In the genomic region with DNA sequence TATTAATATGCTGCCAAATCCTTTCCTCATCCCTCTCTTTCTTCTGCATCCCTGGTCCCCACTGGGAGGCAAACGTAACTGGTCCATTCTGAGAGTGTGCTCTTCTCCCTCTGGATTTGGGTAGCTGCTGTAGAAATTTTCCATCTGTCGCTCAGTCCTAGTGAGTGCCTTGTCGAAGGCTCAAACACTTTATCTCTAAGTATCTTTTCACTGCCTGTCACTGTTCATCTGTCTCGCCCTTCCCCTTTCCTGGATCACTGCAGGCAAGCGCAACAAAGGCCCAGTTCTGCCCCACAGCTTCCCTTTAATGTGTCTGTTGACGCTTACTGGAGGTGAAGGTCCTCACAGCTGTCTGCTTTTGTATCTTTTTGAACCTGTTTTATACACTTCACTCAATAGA, we compare ENCODE assay signal across 16 mouse cellular contexts. TPM values are rescaled to one million over a fixed set of nuclear protein-coding genes. Genes with fewer than 3 reads are reported as not detected.
DNase-seq lines count a peak whose midpoint lies in the region; ATAC-seq and TF ChIP-seq lines count a peak whose summit lies in the region.
"Had no signal": no experiment of that assay in that cellular context is flagged by ENCODE, and none has a peak within 500 bp of the region (broad histone marks: within the 10 kb centered on the region; RNA-seq: fewer than 3 reads in every experiment).

No protein-coding gene starts in this region.

- no peak for TF ChIP-seq POLR2A in lung, adult 2 months (IDR thresholded peaks at IDR 0.05; ENCODE audit: borderline replicate concordance, extremely low read depth, low read depth, low read length)

- no peak overlapping the region for H3K27ac ChIP-seq in lung, embryonic 14.5 days (ENCODE audit: low read depth)
- H3K27ac ChIP-seq: hindbrain, embryonic 15.5 days; limb, embryonic 12.5 days had no signal

- no peaks in the 10 kb centered on the region for H3K9me3 ChIP-seq in lung, embryonic 14.5 days (ENCODE audit: low read depth, low read length)
- H3K9me3 ChIP-seq: hindbrain, embryonic 15.5 days; limb, embryonic 12.5 days had no signal

- no peak overlapping the region for H3K4me3 ChIP-seq in lung, embryonic 14.5 days (ENCODE audit: low read depth, low read length)
- no peak overlapping the region for H3K4me3 ChIP-seq in lung, adult 2 months (replicated peaks; ENCODE audit: extremely low read depth, low read depth, low read length)
- H3K4me3 ChIP-seq: erythroblast, embryonic 14.5 days; hindbrain, embryonic 15.5 days; limb, embryonic 12.5 days had no signal

- H3K9ac ChIP-seq in lung, embryonic 14.5 days: no peak overlapping the region
- H3K9ac ChIP-seq: hindbrain, embryonic 15.5 days; limb, embryonic 12.5 days had no signal

- no peaks in the 10 kb centered on the region for H3K4me1 ChIP-seq in lung, embryonic 14.5 days (ENCODE audit: insufficient read depth)
- no peaks in the 10 kb centered on the region; the same call in 1 of the 2 replicates for H3K4me1 ChIP-seq in lung, adult 2 months (ENCODE audit: control insufficient read depth, insufficient read depth, low read length)
- H3K4me1 ChIP-seq: hindbrain, embryonic 15.5 days; limb, embryonic 12.5 days had no signal

- H3K4me2 ChIP-seq in lung, embryonic 14.5 days: no peak overlapping the region
- H3K4me2 ChIP-seq: hindbrain, embryonic 15.5 days; limb, embryonic 12.5 days had no signal

- H3K36me3 ChIP-seq in lung, embryonic 14.5 days (ENCODE audit: insufficient read depth): peaks cover 91% of the 10 kb centered on the region

- no peaks in the 10 kb centered on the region for H3K27me3 ChIP-seq in lung, embryonic 14.5 days (ENCODE audit: insufficient read depth, low read length)
- H3K27me3 ChIP-seq: hindbrain, embryonic 15.5 days; limb, embryonic 12.5 days had no signal

- peak; percentile 88 for DNase-seq in heart, adult 11 months
- no peak for DNase-seq in heart, adult 8-10 months (ENCODE audit: low spot score)
- DNase-seq in lung, embryonic 14.5 days: peak; percentile 59
- DNase-seq in lung, adult 2 months: no peak
- peak; percentile 30 for DNase-seq in retina, postnatal 1 day
- no peak for DNase-seq in layer of hippocampus, postnatal 10 days (ENCODE audit: low spot score in 2 of 2)
- no peak for DNase-seq in right cerebral cortex, adult 2 months (ENCODE audit: low spot score in 2 of 2)
- DNase-seq: B cell, adult 2 months; cerebellum, postnatal 25 days; kidney, postnatal 10 days; right cerebral cortex, adult 18-20 months; thymus, postnatal 25 days had no signal

- peak; percentile 74 for ATAC-seq in lung, embryonic 14.5 days (ENCODE audit: insufficient read depth)
- peak; percentile 57; the same call in 1 of the 2 replicates for ATAC-seq in megakaryocyte, adult 5-6 weeks (ENCODE audit: poor library complexity, severe bottlenecking)

- 40% methylated on average over 6 of the region's 6 CpGs for WGBS in lung, embryonic 14.5 days
- 41% methylated on average over 6 of the region's 6 CpGs for WGBS in lung, adult 2 months

- TF ChIP-seq CTCF in lung, embryonic 14.5 days (IDR thresholded peaks at IDR 0.05; ENCODE audit: low read depth): no peak
- no peak for TF ChIP-seq CTCF in lung, adult 2 months (IDR thresholded peaks at IDR 0.05; ENCODE audit: insufficient read depth, low read length)

RNA-seq across cellular contexts. Expression of gene Ncstn, which starts 12.6 kb away (rescaled TPM):
- total RNA-seq in heart, adult 8-10 months (2022): 10 to 100 TPM; 42.1 to 47.9 (median 44.0) TPM
- polyA plus RNA-seq in lung, embryonic 14.5 days (2014; fragmentation: Nextera tagmentation; extraction: Ambion mirVana): 131 and 133 TPM in 2 replicates
- polyA plus RNA-seq in lung, adult 2 months (2012; rRNA removed): 80.1 and 95.0 TPM in 2 replicates
- total RNA-seq in megakaryocyte, adult 5-6 weeks (2015): 81.2 and 87.8 TPM in 2 replicates
- total RNA-seq in megakaryocyte, adult 5-6 weeks (2017): 39.8 and 45.5 TPM in 2 replicates
- 10 to 100 TPM; 72.0 to 79.4 TPM for total RNA-seq in layer of hippocampus, postnatal 10 days (2021)

RNA-seq across cellular contexts. Expression of gene Copa, which starts 12.9 kb away (rescaled TPM):
- total RNA-seq in heart, adult 8-10 months (2022): 100 to 1,000 TPM; 103 to 115 (median 113) TPM
- polyA plus RNA-seq in lung, embryonic 14.5 days (2014; fragmentation: Nextera tagmentation; extraction: Ambion mirVana): 218 and 226 TPM in 2 replicates
- polyA plus RNA-seq in lung, adult 2 months (2012; rRNA removed): 31.5 and 53.1 TPM in 2 replicates
- 120 and 132 TPM in 2 replicates for total RNA-seq in megakaryocyte, adult 5-6 weeks (2015)
- 122 and 132 TPM in 2 replicates for total RNA-seq in megakaryocyte, adult 5-6 weeks (2017)
- total RNA-seq in layer of hippocampus, postnatal 10 days (2021): 100 to 1,000 TPM; 165 TPM

RNA-seq across cellular contexts. Expression of gene Pex19, which starts 31.4 kb away (rescaled TPM):
- total RNA-seq in heart, adult 8-10 months (2022): 100 to 1,000 TPM; 108 to 144 (median 125) TPM
- polyA plus RNA-seq in lung, embryonic 14.5 days (2014; fragmentation: Nextera tagmentation; extraction: Ambion mirVana): 110 and 112 TPM in 2 replicates
- 47.4 and 63.0 TPM in 2 replicates for polyA plus RNA-seq in lung, adult 2 months (2012; rRNA removed)
- total RNA-seq in megakaryocyte, adult 5-6 weeks (2015): 16.6 and 17.5 TPM in 2 replicates
- total RNA-seq in megakaryocyte, adult 5-6 weeks (2017): 33.9 and 36.5 TPM in 2 replicates
- 100 to 1,000 TPM; 105 to 106 TPM for total RNA-seq in layer of hippocampus, postnatal 10 days (2021)

RNA-seq across cellular contexts. Expression of gene Nhlh1, which starts 37.8 kb away (rescaled TPM):
- total RNA-seq in heart, adult 8-10 months (2022): not detected
- polyA plus RNA-seq in lung, embryonic 14.5 days (2014; fragmentation: Nextera tagmentation; extraction: Ambion mirVana): not detected in 2 replicates
- polyA plus RNA-seq in lung, adult 2 months (2012; rRNA removed): 0.05 TPM in 1 of 2 replicates, not detected in the other
- not detected in 2 replicates for total RNA-seq in megakaryocyte, adult 5-6 weeks (2015)
- total RNA-seq in megakaryocyte, adult 5-6 weeks (2017): not detected in 2 replicates
- 1 to 10 TPM; 1.8 TPM for total RNA-seq in layer of hippocampus, postnatal 10 days (2021)
- polyA plus RNA-seq: erythroblast, embryonic 14.5 days had no signal

RNA-seq across cellular contexts. Expression of gene Dcaf8, which starts 52.7 kb away (rescaled TPM):
- total RNA-seq in heart, adult 8-10 months (2022): 100 to 1,000 TPM; 120 to 132 (median 125) TPM
- 108 and 111 TPM in 2 replicates for polyA plus RNA-seq in lung, embryonic 14.5 days (2014; fragmentation: Nextera tagmentation; extraction: Ambion mirVana)
- polyA plus RNA-seq in lung, adult 2 months (2012; rRNA removed): 58.0 and 74.9 TPM in 2 replicates
- total RNA-seq in megakaryocyte, adult 5-6 weeks (2015): 18.9 and 19.4 TPM in 2 replicates
- total RNA-seq in megakaryocyte, adult 5-6 weeks (2017): 63.9 and 71.6 TPM in 2 replicates
- 10 to 100 TPM; 85.4 to 90.5 TPM for total RNA-seq in layer of hippocampus, postnatal 10 days (2021)

Comparison
In these comparisons a context has a peak if more than half of its experiments do, and no peak if none do; other contexts are left out.
1. DNase-seq: peak in heart, adult 11 months (single experiment), lung, embryonic 14.5 days (single experiment) and retina, postnatal 1 day (single experiment); none in heart, adult 8-10 months (single experiment), lung, adult 2 months (single experiment), layer of hippocampus, postnatal 10 days (0 of 2) and right cerebral cortex, adult 2 months (0 of 2).